Mouse (Mus musculus): ENCODE measurements at regions not wholly inside any gene's neighbourhood (a gene's known extent, or its start where the extent isn't known, plus 50 kb on each side); places are given as distances from the start of the nearest gene placed in this dataset.

DNA sequence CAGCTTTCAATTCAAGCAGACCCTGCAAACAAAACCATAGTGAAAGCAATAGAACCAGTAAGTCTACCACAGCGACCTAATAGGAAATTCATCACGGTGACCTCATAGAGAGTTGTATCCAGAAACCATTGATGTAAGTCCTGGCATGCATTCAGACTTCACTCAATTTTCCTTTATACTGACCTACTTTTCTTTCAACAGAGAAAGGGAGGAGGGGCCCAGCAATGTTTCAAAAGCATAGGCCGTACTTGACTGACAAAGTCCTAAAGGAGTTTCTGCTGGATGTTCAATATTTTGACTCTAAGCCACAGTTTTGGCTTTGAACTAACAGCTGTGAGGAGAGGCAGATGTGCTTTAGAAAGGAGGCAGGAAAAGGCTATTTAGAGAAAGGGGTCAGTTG is 88.4 kb downstream of the AI593442 start:
- no peak overlapping the region for H3K27ac ChIP-seq
- no peak overlapping the region for H3K4me3 ChIP-seq
- no peak for TF ChIP-seq CTCF (conservative IDR thresholded peaks at IDR 0.05)
- no peak for DNase-seq (ENCODE audit: low spot score in 2 of 2)

DNA sequence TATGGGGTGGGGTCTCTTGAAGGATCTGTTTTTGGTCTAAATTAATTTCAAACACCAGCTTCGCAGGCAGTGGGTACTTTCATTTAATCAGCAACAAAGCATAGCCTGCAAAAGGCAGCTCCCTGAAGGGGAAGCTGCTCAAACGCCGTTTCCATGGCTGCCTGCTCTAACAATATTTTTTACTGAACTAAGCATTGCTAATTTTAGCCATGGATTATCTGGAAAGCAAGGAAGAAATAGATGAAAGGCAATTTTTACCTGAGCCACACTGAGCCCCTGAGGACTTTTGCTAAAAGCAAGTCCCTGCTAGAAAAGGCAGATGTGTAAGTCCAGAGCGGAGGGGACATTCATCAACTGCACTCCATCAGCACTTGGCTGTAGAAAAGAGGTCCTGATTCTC is 105.5 kb downstream of the AI593442 start:
- Histone ChIP-seq H3K4me3 (peak overlapping the region; percentile 1; the same call in 1 of the 2 replicates), H3K27ac (peak overlapping the region; percentile 92)
- TF ChIP-seq CTCF (conservative IDR thresholded peaks at IDR 0.05): no peak
- peak; percentile 26 to 37 for DNase-seq (ENCODE audit: low spot score in 2 of 2)

DNA sequence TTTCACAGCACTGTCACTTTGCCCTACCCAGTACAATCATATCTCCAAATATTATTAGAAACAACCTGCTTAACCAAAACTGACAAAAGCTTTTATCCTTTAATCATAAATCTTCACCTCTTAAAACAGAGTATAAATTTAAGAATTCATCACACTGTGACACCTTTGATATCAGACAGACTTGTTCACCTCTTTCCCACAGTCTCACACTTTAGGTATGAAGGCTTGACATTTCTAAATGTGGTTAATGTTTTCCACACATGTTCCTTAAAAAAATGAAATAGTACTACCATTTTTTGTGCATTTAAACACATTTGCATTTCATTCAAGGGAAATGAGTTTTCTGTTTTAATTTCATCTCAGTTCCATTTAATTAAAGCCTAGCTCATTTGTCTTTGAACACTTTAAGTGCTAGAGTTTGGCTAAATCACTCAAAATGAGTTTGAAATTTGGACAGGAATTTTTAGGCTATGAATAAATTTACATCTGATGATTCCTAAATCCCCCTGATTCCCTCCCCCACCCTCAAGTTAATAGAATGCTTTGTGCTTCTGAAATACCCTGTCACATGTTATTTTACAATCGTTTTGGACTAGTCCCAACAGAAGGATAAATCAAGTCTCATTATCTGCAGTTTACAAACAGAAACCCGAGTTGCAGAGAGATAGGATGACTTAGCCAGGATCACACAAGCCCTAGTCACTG is 127.9 kb downstream of the AI593442 start:
- Histone ChIP-seq H3K27ac (no peak overlapping the region), H3K4me3 (no peak overlapping the region)
- no peak for DNase-seq (ENCODE audit: low spot score in 2 of 2)
- no peak for TF ChIP-seq CTCF (conservative IDR thresholded peaks at IDR 0.05)

DNA sequence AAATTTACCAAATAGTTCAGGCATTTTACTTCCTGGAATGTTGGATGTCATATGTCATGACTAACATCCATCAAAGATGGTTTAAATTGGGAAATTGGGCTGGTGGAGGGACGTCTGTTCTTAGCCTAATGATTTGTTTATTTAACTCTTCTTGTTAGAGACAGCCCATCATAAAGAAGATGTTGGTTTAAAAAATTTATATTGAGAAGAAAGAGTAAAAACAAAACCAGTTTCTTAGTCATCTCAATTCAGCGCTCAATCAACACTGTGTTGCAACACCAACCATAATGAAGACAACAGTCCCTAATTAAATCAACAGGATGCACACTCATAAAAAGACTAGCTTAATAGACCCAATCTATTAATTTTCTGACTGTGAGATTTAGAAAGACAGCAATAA is 133.5 kb downstream of the AI593442 start:
- DNase-seq (ENCODE audit: low spot score in 2 of 2): no peak
- Histone ChIP-seq H3K4me3 (no peak overlapping the region), H3K27ac (no peak overlapping the region)
- no peak for TF ChIP-seq CTCF (conservative IDR thresholded peaks at IDR 0.05)

DNA sequence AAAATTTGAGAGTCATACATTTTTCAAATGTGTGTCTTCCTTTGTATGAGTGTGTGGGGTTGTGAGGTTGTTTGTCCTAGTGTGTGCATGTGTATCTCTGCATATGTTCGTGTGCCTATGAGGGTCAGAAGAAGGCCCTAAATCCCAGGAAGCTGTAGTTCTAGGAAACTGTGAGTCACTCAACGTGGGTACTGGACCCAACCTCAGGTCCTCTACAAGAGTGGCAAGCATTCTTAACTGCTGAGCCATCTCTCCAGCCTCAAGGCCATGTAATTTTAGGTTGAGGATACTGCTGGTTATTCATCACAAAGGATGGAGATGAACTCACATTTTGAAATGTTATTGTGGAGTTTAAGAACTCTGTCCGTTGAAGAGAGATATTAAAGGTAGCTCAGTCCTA is 140.5 kb downstream of the AI593442 start:
- no peak for DNase-seq (ENCODE audit: low spot score in 2 of 2)
- no peak for TF ChIP-seq CTCF (conservative IDR thresholded peaks at IDR 0.05)
- Histone ChIP-seq H3K4me3 (no peak overlapping the region), H3K27ac (no peak overlapping the region)

DNA sequence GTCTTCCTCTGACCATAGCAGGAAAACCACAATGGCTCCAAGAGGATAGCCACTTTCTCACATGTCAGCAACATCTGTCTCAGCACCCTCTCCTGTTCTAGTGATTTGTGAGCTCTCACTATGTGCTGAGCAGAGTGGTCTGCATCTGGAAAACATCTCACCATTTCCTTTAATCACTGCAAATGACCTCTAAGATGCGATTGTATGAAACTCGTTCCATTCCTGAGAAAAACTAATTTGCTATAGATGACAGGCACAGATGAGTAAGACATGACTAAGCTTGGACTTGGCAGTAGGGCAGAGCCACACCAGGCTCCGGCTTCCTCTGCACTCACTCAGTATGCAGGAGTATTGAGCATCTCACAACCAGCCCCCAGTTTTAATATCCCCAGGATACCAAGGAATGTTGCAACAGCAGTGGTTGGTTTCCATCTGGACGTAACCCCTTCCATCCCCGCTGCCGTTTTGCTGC is 150.1 kb downstream of the AI593442 start:
- Histone ChIP-seq H3K4me3 (no peak overlapping the region), H3K27ac (no peak overlapping the region)
- no peak for TF ChIP-seq CTCF (conservative IDR thresholded peaks at IDR 0.05)
- no peak for DNase-seq (ENCODE audit: low spot score in 2 of 2)

DNA sequence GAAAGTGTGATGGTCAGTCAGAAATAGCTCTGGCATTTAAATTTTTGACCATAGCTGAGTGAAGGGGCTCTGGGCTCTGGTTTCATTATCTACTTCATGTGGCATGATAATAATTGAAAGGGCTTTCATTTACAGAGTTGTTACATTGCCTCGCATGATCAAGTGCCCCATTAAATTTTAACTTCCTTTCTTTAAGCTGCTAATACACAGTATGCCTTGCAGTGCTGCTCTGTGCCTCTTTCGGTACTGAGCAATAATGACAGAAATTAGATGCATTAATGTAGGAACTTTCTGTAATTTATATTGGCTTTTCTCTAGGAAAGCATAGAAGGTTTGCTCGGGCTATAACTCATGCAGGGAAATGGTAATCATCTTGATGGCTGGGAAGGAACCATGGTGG is 179.1 kb downstream of the AI593442 start:
- no peak for DNase-seq (ENCODE audit: low spot score in 2 of 2)
- Histone ChIP-seq H3K27ac (no peak overlapping the region), H3K4me3 (no peak overlapping the region)
- TF ChIP-seq CTCF (conservative IDR thresholded peaks at IDR 0.05): no peak

DNA sequence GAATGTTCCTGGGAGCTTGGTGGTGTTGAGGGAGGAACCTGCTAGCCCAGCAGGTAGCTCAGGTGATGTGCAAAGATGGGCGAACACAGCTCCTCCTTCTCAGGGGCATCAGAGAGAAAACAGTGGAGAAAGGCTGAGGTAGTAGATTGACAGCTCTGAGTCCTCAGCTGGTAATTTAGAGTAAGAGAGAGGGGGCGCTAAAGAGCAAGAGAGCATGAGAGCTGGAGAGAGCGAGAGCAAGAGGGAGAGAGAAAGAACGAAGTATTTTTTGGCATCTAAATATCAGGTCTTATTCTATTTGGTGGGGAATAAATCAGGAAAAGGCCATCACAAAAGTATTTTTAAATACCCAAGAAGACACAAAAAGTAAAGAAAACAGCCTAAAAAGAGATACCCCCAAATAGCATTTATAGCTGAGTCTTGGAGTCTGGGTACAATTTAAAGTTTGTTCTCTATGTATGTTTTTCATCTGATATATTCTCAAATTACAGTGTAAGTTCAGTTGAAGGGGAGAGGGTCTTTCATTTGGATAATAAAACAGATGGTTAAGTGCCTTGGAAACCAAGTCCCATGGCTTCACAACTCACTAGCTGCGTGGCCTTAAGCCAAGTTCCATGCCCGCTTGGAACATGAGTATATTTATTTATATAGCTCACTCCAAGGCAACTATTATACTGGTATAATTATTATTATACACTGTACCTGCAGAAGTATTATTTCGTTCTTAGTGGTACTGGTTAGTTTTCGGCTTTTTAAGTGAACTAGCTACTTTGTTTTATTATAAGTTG is 183.9 kb downstream of the AI593442 start:
- TF ChIP-seq CTCF (conservative IDR thresholded peaks at IDR 0.05): peak; percentile 72
- peak in 1 of 2 experiments; percentile 21 for DNase-seq (ENCODE audit: low spot score in 2 of 2)
- Histone ChIP-seq H3K27ac (peak overlapping the region; percentile 63), H3K4me3 (no peak overlapping the region)

DNA sequence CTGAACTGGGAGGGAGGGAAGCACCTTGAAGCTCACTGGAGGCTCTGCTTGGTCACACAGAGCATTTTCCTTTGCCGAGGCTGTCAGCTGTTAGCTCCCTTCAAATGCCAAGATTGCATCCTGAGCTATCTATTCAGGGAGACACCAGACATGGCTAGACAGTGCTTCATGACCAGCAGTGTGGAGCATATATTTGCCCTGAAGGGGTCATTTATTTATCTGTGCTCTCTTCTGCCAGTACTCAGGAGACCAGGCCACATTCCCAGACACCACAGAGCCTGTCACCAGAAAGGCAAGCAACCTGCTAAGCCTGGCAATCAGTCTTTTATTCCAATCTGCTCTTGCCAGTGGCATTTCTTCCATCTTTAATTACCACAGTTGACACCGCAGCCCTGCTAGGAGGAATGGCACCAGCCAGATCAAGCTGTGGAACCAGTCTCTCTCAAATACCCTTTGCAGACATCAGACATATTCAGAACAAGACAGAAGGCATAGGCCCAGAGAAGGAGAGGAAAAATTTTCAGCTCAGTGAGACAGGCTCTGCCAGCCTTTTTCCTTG is 186.6 kb downstream of the AI593442 start:
- Histone ChIP-seq H3K4me3 (no peak overlapping the region), H3K27ac (peak overlapping the region; percentile 48)
- DNase-seq (ENCODE audit: low spot score in 2 of 2): no peak
- TF ChIP-seq CTCF (conservative IDR thresholded peaks at IDR 0.05): no peak

DNA sequence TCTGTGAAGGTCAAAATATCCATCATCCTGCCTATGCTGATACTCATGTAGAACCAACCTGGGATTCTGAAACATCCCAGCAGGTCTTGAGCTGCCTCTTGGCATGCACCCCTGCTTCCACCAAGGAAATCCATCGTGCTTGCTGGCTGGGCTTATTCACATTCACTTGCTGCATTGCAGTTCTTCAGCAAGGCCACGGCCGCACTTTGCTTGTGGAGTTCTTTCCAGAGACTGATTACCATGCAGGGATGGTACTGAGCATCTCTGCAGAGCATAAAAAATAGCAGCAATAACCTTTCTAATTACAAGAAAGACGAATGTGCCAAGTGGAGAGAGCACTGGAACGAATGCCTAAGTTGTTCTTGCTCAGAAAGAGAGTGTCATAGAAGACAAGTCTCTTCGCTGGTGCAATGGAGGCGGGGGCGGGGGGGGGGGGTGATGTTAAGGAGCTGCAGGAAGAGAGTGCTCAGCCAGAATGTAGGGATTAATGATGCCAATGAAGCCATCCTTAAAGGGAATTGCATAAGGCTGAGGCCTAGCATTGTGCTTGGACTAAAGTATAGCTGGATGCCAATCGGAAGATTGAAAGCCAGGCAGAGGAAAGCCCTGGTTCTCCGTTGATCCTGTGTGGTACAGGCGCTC is 205.9 kb downstream of the AI593442 start:
- H3K4me3 ChIP-seq: no peak overlapping the region
- no peak for DNase-seq (ENCODE audit: low spot score in 2 of 2)
- no peak overlapping the region for H3K27ac ChIP-seq
- no peak for TF ChIP-seq CTCF (conservative IDR thresholded peaks at IDR 0.05)

DNA sequence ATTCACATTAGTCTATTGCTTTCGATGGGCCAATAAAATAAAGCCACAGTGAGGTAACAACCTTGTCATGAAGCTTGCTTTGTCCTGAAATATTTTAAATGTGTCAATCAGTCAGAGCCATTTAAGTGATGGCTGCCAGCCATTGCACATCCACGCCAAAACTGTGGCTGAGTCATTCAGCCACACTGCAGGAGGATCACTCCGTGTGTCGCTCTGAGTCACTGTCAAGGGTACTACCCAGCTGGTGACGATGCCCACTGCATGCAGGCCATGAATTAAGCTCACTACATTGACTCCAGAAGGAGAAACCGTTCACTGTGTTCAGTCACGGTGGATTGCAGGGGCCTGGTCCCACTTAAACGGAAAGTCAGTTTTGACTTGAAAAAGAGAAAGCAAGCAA is 206.7 kb downstream of the AI593442 start:
- no peak for TF ChIP-seq CTCF (conservative IDR thresholded peaks at IDR 0.05)
- Histone ChIP-seq H3K4me3 (no peak overlapping the region), H3K27ac (peak overlapping the region; percentile 43; the same call in 1 of the 2 replicates)
- peak; percentile 47 to 56 for DNase-seq (ENCODE audit: low spot score in 2 of 2)

DNA sequence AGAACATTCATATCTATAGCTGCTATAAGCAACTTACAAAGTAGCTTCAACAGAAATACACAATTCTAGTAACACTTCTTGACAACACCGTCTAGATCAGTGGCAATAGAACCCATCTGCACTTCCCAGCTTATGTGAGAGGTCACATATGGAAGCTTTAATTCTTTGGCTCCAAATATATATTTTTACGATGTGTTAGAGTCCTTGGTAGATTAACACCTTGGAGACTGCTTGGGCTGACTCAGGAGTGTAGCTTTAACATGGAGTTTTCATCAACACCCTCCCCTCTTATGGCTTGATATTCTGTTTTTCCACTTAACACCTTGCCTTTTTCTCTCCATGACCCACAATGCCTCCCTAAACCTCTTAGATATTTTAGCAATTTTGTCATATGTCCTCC is 221.1 kb downstream of the AI593442 start:
- no peak overlapping the region for H3K4me3 ChIP-seq
- DNase-seq (ENCODE audit: low spot score in 2 of 2): no peak
- no peak overlapping the region for H3K27ac ChIP-seq
- TF ChIP-seq CTCF (conservative IDR thresholded peaks at IDR 0.05): no peak

DNA sequence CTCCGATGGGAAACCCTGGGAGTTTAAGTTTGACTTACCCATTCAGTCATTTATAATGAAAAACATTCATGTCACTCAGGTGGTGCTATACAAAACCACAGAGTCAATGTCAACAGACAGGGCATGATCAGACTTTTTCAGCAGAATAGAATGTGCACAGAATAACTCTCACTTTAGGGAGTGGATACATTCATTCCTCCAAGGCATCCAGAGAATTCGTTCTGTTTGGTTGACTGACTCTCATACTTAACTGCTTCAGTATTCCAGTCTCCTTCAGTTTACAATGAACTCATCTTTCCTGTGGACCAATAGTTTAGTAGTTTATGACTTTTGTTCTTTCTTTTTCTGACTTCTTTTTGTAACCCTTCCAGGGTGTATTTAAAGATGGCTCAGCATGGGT is 225.1 kb downstream of the AI593442 start:
- DNase-seq (ENCODE audit: low spot score in 2 of 2): no peak
- H3K4me3 ChIP-seq: no peak overlapping the region
- H3K27ac ChIP-seq: no peak overlapping the region
- no peak for TF ChIP-seq CTCF (conservative IDR thresholded peaks at IDR 0.05)
